Mouse (Mus musculus) v-Abl transformed pro-B cells (cell line): Measurements from ENCODE around the gene Rab8a.

ENCODE experiments used
- in situ Hi-C, 2 experiments: fragments of 400-800 bp; cut with MboI; formaldehyde crosslinking; loops; one replicate each; pipeline ENCODE4 v1.15.1; 2025; ENCODE audit not compliant: unreplicated experiment in 2 of 2

Gene Rab8a

GRCm38 (mm10) chr8:72144345-72144975 is 16.5 kb upstream of the Rab8a start:
- in situ Hi-C loops = no loop called here

- in situ Hi-C loops = no loop called here
Measured at GRCm38 (mm10) chr8:72145511-72145910, 15.5 kb upstream of the Rab8a start.

GRCm38 (mm10) chr8:72146056-72146455 is 14.9 kb upstream of the Rab8a start:
- in situ Hi-C loops = no loop called here

DNA sequence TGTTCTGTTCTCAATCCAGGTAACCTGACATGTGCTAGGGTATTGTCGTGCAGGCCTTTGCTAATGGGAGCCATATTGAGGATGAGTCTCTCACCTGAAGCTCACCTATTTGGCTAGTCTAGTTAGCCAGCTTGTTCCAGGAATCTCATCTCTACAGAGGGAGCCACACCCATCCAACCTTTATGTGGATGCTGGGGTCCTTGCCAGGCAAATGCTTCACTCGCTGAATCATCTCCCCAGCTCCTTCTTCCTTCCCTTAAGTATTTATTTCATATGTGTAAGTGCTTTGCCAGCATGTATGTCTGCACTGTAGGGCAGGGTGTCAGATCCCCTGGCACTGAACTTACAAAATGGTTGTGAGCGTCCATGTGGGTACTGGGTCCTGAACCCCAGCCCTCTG is 14.4 kb upstream of the Rab8a start:
- in situ Hi-C loops = no loop called here

DNA sequence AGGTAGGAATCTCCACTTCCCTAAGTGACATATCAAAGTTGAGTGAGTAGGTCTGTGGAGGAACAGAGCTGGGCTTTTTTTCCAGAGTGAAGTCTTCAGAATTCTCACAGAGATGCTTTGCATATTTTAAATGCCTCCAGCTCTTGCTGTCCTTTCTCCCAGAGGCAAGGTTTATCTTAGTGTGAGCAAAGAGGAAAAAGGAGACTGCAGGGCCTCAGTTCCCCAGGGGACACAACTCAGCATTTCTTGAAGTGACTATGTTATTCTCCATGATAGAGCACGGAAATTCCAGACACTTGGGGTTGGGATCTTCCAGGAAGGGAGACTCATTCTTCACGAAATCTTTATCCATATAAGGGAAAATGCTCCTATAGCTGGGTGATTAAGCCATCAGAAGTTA is 13.7 kb upstream of the Rab8a start:
- in situ Hi-C loops = no loop called here

- in situ Hi-C loops = no loop called here
Measured at GRCm38 (mm10) chr8:72149056-72149455, 11.9 kb upstream of the Rab8a start.

DNA sequence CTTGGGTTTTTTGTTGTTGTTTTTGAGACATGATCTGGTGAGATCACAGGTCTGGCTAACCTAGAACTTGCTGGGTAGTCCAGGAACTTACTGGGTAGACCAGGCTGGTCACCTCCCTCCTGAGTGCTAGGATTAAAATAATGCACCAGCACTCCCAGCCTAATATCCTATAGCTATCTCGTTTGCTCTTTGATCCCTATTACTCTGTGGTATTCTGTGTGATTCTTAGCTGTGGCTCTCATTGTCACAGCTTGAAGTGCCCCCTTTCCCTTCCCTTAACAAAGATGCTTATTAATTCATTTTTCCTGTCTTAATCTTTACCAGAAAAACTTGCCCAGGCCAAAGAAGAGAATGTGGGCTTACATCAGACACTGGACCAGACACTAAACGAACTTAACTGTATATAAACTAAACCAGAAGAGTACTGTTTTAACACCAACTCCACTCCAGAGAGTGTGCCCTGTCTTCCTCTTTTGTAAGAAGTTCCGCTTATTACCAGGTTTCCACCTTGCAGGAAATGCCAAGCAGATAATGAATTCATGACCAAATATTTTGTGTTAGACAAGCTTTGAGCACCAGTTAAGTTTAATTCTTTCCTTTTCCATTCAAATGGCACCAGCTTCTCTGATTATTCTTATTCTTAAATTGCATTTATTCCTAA is 9.5 kb upstream of the Rab8a start:
- in situ Hi-C loops = no loop called here

GRCm38 (mm10) chr8:72153382-72153781 is 7.6 kb upstream of the Rab8a start:
- in situ Hi-C loops = no loop called here

- in situ Hi-C loops = no loop called here
Measured at GRCm38 (mm10) chr8:72158096-72158495, 2.9 kb upstream of the Rab8a start.

DNA sequence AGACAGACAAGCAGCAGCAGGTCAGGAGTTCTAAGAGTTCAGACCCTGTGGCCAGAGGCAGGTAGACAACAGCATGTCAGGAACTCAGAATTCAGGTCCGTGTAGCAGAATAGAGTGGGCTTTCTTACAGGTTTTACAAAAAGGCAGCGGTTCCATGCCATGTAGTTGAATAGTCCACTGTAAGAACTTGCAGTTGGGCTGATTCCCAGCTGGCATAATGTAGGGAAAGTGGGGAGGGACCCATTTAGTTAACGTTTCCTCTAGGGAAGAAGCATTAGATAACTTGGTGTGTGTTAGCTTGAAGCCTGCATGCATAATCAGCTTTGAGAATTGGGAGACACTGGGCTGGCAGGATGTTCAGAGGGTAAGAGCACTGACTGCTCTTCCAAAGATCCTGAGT is 2.3 kb upstream of the Rab8a start:
- in situ Hi-C loops = no loop called here

DNA sequence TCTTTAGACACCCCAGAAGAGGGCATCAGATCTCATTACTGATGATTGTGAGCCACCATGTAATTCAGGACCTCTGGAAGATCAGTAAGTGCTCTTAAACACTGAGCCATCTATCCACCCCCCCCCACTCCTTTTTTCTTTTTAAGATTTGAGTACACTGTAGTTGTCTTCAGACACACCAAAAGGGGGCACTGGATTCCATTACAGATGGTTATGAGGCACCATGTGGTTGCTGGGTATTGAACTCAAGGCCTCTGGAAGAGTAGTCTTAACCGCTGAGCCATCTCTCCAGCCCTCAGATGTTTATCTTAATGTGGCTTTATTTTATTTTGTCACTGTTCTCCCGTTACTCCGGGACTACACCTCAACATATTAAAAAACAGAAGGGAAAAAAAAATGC is 993 bp upstream of the Rab8a start:
- in situ Hi-C loops = no loop called here

DNA sequence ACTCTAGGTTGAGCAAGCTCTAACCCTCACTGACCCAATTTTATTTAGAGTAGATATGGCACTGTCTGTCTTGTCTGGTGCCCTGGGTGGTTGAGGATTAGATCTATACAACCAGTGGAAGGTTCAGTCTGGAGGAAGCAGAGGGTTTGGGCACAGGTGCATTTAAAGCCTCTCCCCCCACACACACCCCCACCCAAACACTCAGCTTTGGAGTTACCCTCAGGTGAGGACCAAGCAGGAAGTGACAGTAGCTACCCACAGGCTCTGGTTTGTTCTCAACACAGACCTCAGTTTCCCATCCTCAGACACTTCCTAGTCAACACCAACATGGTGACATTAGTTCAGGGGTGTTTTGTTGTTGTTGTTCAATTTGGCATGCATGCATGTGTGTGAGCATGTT is 1.8 kb downstream of the Rab8a start:
- in situ Hi-C loops = no loop called here

DNA sequence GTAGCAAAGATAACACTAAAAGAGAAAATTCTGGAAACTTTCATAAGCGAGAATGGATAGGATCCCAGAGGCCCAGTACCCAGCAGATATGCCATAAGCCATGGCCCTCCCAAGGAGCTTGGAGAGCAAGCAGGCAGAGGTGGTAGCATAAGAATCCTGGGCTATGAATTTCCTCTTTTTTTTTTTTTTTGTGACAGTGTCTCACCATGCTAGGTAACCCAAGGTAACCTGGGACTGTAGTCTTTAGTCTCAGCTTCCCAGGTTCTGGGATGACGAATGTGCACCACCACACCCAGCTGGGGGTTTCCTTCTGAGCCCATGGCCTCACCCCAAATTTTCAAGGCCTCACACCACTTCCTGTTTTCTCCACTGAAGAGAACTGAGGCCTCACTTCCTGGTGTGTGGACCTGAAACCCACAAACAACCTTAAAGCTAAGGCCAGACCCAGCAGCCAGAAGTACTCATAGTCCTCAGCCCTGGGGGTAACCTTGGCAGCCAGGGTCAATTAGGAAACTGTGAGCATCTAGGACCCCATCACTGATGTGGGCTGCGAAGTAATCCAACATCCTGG is 8.2 kb downstream of the Rab8a start:
- in situ Hi-C loops = no loop called here

GRCm38 (mm10) chr8:72169681-72170249 is 8.8 kb downstream of the Rab8a start:
- in situ Hi-C loops = no loop called here

GRCm38 (mm10) chr8:72177346-72177925 is 16.4 kb downstream of the Rab8a start:
- in situ Hi-C loops = loop anchor here (5.0 to 25.0 kb wide), 6 partner anchors 35 to 1040 kb away; partner anchors contain the start of genes Ap1m1 (in 1 of the 2), Cib3 (in 1 of the 2) and Gm11034 (in 1 of the 2)

- in situ Hi-C loops = loop anchor here in 1 of 2 experiments (25.0 kb wide), 1 partner anchor 1046 kb away; no protein-coding TSS in a partner anchor
Measured at GRCm38 (mm10) chr8:72183554-72184202, 22.7 kb downstream of the Rab8a start.

DNA sequence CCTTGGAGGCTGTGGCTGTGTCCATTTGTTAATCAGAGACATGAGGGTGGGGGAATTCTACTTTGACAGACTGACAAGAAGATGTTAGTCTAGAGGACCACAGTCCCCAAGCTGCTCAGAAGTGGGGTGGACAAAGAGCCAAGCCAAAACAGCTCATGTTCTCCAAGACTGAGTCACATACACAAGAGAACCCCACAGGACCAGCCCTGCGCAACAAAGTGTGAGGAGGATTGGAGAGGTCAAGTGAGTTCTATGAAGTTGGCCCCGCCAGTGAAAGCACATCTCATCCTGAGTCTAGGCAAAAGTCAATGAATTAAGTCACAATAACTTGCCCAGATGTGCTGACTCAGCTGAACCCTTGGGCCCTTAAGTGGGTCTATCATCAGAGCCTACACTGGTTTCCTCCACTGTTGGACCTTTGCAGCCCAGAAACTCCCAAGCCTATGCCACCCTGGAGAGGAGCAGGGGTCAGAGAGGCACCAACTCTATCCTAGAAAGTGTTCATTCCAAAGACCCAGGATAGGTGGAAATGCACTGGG is 26.9 kb downstream of the Rab8a start:
- in situ Hi-C loops = loop anchor here in 1 of 2 experiments (25.0 kb wide), 1 partner anchor 1051 kb away; no protein-coding TSS in a partner anchor

DNA sequence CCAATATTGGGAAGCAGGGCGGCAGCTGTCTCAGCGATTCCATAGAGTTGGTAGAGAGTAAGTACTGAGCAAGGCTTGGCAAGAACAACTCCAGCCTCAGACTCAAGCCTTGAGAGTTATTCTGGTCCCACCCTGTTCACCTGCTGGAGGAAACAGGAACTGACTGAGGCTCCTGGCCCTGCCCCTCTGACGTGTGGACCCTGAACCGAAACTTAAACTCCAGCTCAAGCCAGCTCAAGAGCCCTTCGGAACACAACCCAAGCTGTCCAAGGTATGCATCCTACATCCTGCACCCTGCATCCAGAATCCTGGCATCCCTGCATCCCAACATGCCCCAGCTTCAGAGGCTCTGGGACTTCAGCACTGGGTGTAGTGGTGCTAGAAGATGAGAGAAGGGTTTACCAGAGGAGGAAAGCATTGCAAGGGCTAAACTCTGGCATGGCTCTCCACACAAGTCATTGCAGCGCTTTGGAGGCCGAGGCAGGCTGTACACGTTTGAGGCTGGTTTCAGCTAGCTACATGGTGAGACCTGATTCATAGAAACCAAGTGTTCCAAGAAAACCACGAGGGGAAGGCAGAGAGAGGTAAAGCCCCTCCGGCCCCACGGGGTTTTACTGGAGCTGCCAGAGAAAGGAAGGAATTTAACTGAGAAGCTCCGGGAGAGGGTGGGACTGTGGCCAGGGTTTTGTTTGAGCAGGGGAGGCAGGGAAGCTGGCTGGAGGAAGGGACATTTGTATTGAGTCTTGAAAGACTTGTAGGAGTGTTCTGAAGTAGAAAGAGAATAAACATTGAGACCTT is 28.6 kb downstream of the Rab8a start, which contains the start of gene Hsh2d:
Gene Hsh2d, plus strand, starts transcription at position 222 of the 798 bp plus-strand sequence.
- in situ Hi-C loops = loop anchor here in 1 of 2 experiments (25.0 kb wide), 1 partner anchor 1052 kb away; no protein-coding TSS in a partner anchor

DNA sequence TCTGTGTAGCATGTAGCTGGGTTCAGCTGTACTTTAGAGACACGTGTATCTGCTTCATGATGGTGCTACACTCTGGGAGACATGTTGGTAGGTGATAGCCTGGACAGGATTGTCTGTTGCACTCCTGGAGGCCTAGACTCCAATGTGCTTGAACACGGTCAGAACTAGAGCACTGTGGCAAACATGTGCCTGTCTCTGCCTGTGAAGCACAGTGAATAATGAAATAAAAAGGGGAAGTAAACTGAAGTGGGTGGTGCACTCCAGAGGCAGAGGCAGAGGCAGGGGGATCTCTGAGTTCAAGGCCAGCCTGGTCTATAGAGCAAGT is 29.2 kb downstream of the Rab8a start:
- in situ Hi-C loops = loop anchor here in 1 of 2 experiments (25.0 kb wide), 1 partner anchor 1053 kb away; no protein-coding TSS in a partner anchor
